Mouse (Mus musculus) forebrain, embryonic 10.5 days (tissue): ENCODE data around the gene Pla2g16. TPM values are rescaled to one million over a fixed set of nuclear protein-coding genes. Genes with fewer than 3 reads are reported as not detected.
A peak's percentile ranks its signal among the peaks of the same experiment; 100 is the strongest.

Experiments
- DNase-seq: peaks from one replicate; pipeline ENCODE4 v3.0.0-alpha.2; 2017; ENCODE audit warnings: low spot score; ENCODE audit errors: extremely low spot score
- H3K27ac ChIP-seq: fragments of 300-500 bp; sonication (generic); 2 replicates; pipeline ENCODE4 v1.5.1; 2016; ENCODE audit warnings: mild to moderate bottlenecking
- H3K27me3 ChIP-seq: fragments of 300-500 bp; sonication (generic); 2 replicates; pipeline ENCODE4 v1.6.1; 2016; ENCODE audit warnings: mild to moderate bottlenecking; ENCODE audit not compliant: poor library complexity, severe bottlenecking
- H3K36me3 ChIP-seq: fragments of 300-500 bp; sonication (generic); replicated peaks from 2 replicates; pipeline ENCODE4 v1.6.1; 2016; ENCODE audit warnings: mild to moderate bottlenecking, moderate library complexity
- H3K4me1 ChIP-seq: fragments of 300-500 bp; sonication (generic); 2 replicates; pipeline ENCODE4 v1.6.1; 2016
- H3K4me3 ChIP-seq: fragments of 300-500 bp; sonication (generic); 2 replicates; pipeline ENCODE4 v1.5.1; 2016; ENCODE audit warnings: mild to moderate bottlenecking, moderate library complexity
- H3K9me3 ChIP-seq: fragments of 300-500 bp; sonication (generic); 2 replicates; pipeline ENCODE4 v1.6.1; 2016; ENCODE audit warnings: mild to moderate bottlenecking, moderate library complexity
- WGBS: fragments of 180-500 bp; shearing (Covaris S2); methylation state at CpG from one replicate; pipeline ENCODE4 v1.1.7; 2016; 5-methylcytosine and 5-hydroxymethylcytosine counted together
- polyA plus RNA-seq: library from polyadenylated mRNA; unstranded; fragments of >200 nt; fragmentation: Nextera tagmentation; extraction: Ambion mirVana; gene quantifications from 2 replicates; pipeline ENCODE4 v1.2.1, GENCODE M21; 2016

Pla2g16 gene
- polyA plus RNA-seq, 1 experiment from 2014 or later, result 6.9 TPM

DNA sequence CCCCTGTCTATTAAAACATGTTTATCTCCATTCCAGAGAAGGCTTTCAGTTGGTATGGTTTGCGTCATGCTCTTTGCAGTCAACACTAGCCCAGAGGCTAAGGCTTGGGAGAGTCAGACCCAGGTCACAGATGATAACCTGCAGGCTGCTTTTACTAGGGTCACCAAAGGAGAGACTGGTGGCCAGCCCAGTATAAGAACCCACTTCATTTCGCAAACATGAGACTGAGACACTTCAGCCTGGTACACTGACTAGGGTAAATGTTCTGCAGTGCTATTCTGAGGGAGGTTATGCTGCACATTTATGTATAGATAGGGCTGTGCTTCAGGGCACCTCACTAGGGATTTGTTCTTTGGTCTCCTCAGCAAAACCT, 5.0 kb upstream of the Pla2g16 start:
- WGBS, result 92% methylated on average over 2 of the region's 2 CpGs

DNA sequence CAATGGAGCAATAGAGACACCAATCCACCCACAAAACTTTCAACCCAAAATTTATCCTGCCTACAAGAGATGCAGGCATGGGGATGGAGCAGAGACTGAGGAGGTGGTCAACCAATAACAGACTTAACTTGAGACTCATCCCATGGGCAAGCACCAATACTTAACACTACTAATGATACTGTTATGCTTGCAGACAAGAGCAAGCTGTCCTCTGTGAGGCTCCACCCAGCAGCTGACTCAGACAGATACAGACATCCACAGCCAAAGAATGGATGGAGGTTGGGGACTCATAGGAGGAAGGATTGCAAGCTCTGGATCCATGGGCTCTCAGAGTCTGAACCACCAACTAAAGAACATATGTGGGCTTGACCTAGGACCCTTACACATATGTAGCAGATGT, 3.8 kb upstream of the Pla2g16 start:
- Histone ChIP-seq H3K4me3 (no peak overlapping the region), H3K27me3 (peaks cover 21% of the 10 kb centered on the region), H3K9me3 (no peaks in the 10 kb centered on the region), H3K27ac (no peak overlapping the region), H3K4me1 (peaks cover 15% of the 10 kb centered on the region), H3K36me3 (no peaks in the 10 kb centered on the region)
- no peak for DNase-seq

More for the DNA sequence above, 5.0 kb upstream of the Pla2g16 start:
- Histone ChIP-seq H3K4me1 (peaks cover 3% of the 10 kb centered on the region), H3K27ac (no peak overlapping the region), H3K9me3 (no peaks in the 10 kb centered on the region), H3K36me3 (no peaks in the 10 kb centered on the region), H3K27me3 (peaks cover 10% of the 10 kb centered on the region), H3K4me3 (no peak overlapping the region)
- no peak for DNase-seq

DNA sequence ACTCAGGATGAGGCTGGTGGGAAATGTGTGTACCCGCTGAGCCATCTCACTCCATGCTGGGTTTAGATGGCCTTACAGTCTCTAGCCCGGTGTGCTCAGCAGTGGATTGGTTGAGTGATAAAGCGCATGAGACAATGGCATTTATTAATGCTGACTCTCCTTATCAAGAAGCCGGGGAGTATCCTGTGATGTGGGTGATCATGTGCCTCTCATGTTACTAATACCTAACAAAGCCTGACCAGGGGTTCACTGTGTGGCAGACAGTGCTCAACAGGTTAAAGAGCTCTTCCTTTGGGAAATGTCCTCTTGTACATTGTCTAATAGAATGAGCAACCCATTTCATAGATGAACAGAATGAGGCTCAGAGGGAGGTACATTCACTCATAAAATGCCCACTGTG, 2.4 kb upstream of the Pla2g16 start:
- WGBS, result 77% methylated on average over 4 of the region's 4 CpGs
- peaks cover 26% of the 10 kb centered on the region for H3K27me3 ChIP-seq

DNA sequence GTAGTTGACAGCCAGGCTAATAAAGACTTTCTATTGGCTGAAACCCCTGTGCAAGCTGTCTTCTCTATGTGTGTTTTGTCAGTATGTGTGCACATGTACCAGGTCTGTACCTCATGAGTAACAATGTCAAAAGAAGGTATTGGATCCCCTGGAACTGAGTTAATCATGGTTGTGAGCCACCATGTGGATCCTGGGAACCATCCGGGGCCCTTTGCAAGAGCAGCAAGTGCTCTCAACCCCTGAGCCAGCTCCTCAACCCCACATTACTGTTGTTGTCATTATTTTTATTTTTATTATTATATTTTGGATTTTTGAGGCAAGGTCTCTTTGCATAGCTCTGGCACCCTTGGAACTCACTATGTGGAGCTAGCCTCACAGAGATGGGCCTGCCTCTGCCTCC, 618 bp upstream of the Pla2g16 start:
- H3K27ac ChIP-seq, result no peak overlapping the region
- H3K4me1 ChIP-seq, result peaks cover 22% of the 10 kb centered on the region
- H3K36me3 ChIP-seq, result no peaks in the 10 kb centered on the region
- no peak for DNase-seq
- 90% methylated on average over 1 of the region's 1 CpGs for WGBS
- H3K27me3 ChIP-seq, result peaks cover 26% of the 10 kb centered on the region
- no peaks in the 10 kb centered on the region for H3K9me3 ChIP-seq
- no peak overlapping the region for H3K4me3 ChIP-seq

More for the DNA sequence above, 2.4 kb upstream of the Pla2g16 start:
- H3K27ac ChIP-seq, result no peak overlapping the region
- no peak for DNase-seq
- no peaks in the 10 kb centered on the region for H3K36me3 ChIP-seq
- peaks cover 17% of the 10 kb centered on the region for H3K4me1 ChIP-seq
- no peak overlapping the region for H3K4me3 ChIP-seq
- H3K9me3 ChIP-seq, result no peaks in the 10 kb centered on the region

DNA sequence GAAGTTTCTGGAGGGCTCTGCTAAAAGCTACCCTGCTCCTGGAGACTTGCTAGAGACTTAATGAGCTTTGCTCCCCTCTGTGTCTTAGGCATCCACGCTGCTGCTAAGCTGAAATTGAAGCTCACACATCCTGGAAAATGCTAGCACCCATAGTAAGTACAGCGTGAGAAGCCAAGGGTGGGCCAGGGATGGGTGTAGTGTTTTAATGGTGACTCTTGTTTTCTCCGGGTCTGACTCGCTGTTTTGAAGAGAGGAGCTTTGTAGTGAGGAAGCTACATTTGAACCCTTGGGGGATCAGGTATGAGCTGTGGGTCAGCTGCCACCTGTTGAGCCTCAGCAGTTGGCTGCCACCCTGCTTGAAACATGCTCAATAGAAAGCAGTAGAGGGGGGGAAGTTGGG, 585 bp downstream of the Pla2g16 start:
- WGBS, result 6% methylated on average over 4 of the region's 4 CpGs
- DNase-seq, result no peak
- peaks cover 22% of the 10 kb centered on the region for H3K4me1 ChIP-seq
- H3K36me3 ChIP-seq, result no peaks in the 10 kb centered on the region
- peak overlapping the region; percentile 77 for H3K27ac ChIP-seq
- peaks cover 26% of the 10 kb centered on the region for H3K27me3 ChIP-seq
- no peaks in the 10 kb centered on the region for H3K9me3 ChIP-seq
- peak overlapping the region; percentile 65 for H3K4me3 ChIP-seq

DNA sequence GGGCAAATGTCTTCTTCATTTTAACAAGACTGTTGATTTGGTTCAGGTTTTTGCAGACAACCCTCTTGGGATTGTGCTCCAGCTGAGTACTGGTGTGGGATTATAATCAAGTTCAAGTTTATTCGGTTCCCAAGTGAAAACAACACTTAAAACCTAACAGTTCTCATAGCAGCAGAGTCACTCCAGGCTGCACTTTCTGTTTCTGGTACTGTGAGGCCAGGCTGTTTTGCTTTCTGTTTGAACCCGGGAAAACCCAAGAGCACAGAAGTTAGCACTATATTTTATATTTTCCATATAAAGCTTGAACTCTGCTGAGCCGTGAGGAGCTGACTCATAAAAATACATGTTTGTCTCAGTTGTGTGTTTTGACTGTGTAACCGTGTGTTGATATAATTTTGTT, 1.4 kb downstream of the Pla2g16 start:
- Histone ChIP-seq H3K27ac (no peak overlapping the region), H3K36me3 (no peaks in the 10 kb centered on the region), H3K27me3 (peaks cover 26% of the 10 kb centered on the region), H3K4me3 (no peak overlapping the region), H3K4me1 (peaks cover 22% of the 10 kb centered on the region), H3K9me3 (no peaks in the 10 kb centered on the region)
- no peak for DNase-seq
- 88% methylated on average over 4 of the region's 4 CpGs for WGBS

DNA sequence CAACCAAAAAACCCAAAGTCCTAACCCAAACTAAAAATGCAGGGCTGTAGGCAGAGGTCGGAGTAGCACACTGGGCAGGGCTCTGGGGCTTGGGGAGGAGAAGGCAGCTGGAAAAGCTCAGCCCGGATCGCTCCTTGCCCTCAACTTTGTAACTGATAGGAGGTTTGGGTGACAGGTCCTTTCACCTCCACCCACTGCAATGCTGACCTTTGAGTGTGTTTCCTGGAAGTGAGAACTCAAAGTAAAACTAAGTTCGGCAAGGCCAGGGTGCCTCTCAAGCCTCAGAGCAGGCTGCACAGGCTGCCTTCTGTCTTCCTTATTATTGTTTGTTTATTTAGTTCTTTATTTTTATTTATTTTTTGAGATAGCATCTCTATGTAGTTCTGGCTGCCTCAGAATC, 2.7 kb downstream of the Pla2g16 start:
- no peak for DNase-seq
- Histone ChIP-seq H3K36me3 (no peaks in the 10 kb centered on the region), H3K4me3 (no peak overlapping the region), H3K27me3 (peaks cover 26% of the 10 kb centered on the region), H3K4me1 (peaks cover 22% of the 10 kb centered on the region), H3K9me3 (no peaks in the 10 kb centered on the region), H3K27ac (no peak overlapping the region)
- WGBS, result 77% methylated on average over 4 of the region's 4 CpGs

DNA sequence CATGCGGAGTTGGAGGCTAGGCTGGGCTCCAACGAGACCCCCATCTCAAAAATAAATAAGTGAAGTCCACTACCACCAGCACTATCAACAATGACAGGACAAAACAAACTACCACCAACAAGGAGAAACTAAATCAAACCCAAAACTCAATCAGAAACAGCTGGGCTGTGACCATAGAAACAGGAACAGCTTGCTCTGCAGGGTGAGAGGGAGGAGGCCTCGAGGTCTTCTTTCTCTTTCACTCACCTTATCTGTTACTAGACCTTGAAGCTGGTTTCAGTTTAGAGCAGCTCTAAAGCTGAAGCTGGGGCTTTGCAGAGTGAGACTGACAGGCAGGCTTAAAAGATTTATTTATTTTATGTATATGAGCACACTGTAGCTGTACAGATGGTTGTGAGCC, 4.2 kb downstream of the Pla2g16 start:
- WGBS, result 78% methylated on average over 3 of the region's 3 CpGs
- Histone ChIP-seq H3K4me3 (no peak overlapping the region), H3K36me3 (no peaks in the 10 kb centered on the region), H3K27me3 (peaks cover 24% of the 10 kb centered on the region), H3K9me3 (no peaks in the 10 kb centered on the region), H3K4me1 (peaks cover 22% of the 10 kb centered on the region), H3K27ac (no peak overlapping the region)
- DNase-seq, result no peak

DNA sequence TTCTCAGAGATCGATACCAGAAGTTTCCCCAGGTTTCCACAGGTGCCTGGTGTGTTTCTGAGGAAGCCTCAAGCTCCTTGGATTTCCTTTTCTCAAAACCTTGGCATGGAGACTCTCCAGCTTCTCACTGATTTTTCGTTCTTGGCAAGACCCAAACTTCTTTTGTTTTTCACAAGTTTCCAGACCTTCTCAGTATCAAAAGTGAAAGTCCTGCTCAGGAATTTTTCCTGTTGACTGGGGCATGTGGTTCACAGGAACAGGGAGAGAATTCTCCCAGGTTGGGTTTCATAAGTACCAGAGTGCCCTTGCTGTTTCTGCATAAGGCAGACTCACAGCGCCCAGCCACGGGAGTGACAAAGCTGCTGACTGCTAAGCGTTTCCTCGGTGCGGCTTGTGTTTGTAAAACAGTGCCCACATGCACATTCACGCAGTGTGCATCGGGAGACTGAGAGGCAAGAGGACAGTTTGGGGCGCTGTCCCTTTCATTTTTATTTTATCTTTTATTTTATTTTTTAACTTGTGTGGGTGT, 5.4 kb downstream of the Pla2g16 start:
- DNase-seq, result no peak
- no peaks in the 10 kb centered on the region for H3K9me3 ChIP-seq
- peaks cover 21% of the 10 kb centered on the region for H3K4me1 ChIP-seq
- no peaks in the 10 kb centered on the region for H3K36me3 ChIP-seq
- H3K27ac ChIP-seq, result no peak overlapping the region
- no peak overlapping the region for H3K4me3 ChIP-seq
- 87% methylated on average over 10 of the region's 10 CpGs for whole genome bisulfite sequencing
- peaks cover 13% of the 10 kb centered on the region for H3K27me3 ChIP-seq

DNA sequence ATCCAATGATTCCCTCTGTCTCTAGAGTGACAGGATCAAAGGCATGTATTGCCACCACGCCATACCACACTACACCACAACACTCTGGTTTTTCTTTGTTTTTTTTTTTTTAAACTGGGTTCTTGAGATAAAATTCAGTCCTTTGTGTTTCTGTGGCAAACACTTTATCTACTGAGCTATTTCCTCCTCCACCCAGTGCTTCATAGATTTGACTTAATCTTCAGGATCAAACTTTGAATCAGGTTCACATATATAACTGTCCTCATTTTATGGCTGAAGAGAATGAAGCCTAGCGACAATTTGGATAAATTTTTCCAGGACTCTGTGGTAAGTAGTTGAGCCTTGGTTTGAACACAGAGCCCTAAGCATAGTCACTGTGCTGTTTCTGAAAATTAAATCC, 6.4 kb downstream of the Pla2g16 start:
- 85% methylated on average over 2 of the region's 2 CpGs for WGBS

DNA sequence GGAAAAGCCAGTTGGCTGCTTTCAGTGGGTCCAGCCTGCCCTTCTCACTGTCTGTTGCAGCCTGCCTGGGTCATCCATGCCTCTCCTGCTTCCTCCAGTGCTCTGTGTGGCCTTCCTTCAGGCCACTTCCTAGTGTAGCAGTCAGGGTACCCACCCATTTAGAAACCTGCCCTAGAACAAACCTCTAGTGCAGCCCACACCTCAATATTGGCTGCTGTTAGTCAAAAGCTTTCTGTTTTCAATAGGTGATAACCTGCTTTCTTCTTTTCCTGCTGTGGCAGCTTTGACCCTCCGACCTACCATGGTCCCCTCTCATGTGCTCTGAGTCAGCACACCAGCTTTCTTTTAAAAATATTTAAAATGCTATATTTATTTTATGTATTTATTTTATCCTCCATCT, 7.2 kb downstream of the Pla2g16 start:
- no peak for DNase-seq
- H3K9me3 ChIP-seq, result no peaks in the 10 kb centered on the region
- WGBS, result 83% methylated on average over 1 of the region's 1 CpGs
- no peak overlapping the region for H3K4me3 ChIP-seq
- no peaks in the 10 kb centered on the region for H3K27me3 ChIP-seq
- no peak overlapping the region for H3K27ac ChIP-seq
- H3K4me1 ChIP-seq, result peaks cover 25% of the 10 kb centered on the region
- no peaks in the 10 kb centered on the region for H3K36me3 ChIP-seq

More for the DNA sequence above, 6.4 kb downstream of the Pla2g16 start:
- Histone ChIP-seq H3K4me1 (peaks cover 22% of the 10 kb centered on the region), H3K4me3 (no peak overlapping the region), H3K36me3 (no peaks in the 10 kb centered on the region), H3K27ac (no peak overlapping the region), H3K27me3 (peaks cover 3% of the 10 kb centered on the region; the same call in 1 of the 2 replicates), H3K9me3 (no peaks in the 10 kb centered on the region)
- DNase-seq, result no peak

DNA sequence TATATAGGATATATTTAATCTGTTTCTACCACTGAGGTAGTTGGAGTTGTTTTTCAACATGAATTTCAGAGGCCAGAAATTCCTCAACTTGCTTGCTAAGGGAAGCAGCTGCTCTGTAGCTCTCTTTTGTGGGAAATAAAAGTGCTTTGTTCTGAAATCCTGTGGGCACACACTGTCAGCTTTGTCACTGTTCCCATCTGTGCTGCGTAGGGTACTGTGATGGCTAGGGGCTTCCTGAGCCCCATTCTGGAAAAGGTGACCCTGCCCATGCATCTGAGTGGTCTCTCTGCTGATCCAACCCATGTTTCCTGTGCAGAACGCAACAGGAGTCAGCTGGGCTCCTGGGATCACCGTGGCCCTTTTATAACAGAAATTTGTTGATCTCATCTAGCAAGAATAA, 9.6 kb downstream of the Pla2g16 start:
- Histone ChIP-seq H3K4me1 (peaks cover 20% of the 10 kb centered on the region), H3K4me3 (no peak overlapping the region), H3K27me3 (no peaks in the 10 kb centered on the region), H3K36me3 (no peaks in the 10 kb centered on the region), H3K27ac (no peak overlapping the region), H3K9me3 (no peaks in the 10 kb centered on the region)
- DNase-seq, result no peak
- 72% methylated on average over 3 of the region's 3 CpGs for WGBS

DNA sequence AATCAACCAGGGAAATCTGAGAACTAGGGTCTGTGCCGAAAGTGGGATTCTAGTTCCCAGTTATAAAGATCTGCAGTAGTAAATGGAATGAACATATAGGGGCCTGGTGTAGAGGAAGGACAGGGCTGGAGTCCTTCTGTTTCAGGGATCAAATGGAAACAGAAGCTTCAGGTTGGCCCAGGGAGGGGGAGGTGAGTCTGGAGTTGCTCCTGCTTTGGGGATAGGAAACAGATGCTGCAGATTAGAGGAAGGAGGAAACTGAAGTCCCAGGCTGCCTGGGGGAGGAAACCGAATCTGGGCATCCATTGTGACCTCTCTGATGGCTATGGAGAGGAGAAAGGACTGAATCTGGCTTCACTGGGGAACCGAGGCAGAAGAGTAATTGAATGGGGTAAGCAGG, 11.1 kb downstream of the Pla2g16 start:
- DNase-seq, result no peak
- 54% methylated on average over 3 of the region's 3 CpGs for WGBS
- Histone ChIP-seq H3K9me3 (no peaks in the 10 kb centered on the region), H3K27ac (peak overlapping the region; percentile 32), H3K27me3 (no peaks in the 10 kb centered on the region), H3K4me3 (no peak overlapping the region), H3K4me1 (peaks cover 20% of the 10 kb centered on the region), H3K36me3 (no peaks in the 10 kb centered on the region)

DNA sequence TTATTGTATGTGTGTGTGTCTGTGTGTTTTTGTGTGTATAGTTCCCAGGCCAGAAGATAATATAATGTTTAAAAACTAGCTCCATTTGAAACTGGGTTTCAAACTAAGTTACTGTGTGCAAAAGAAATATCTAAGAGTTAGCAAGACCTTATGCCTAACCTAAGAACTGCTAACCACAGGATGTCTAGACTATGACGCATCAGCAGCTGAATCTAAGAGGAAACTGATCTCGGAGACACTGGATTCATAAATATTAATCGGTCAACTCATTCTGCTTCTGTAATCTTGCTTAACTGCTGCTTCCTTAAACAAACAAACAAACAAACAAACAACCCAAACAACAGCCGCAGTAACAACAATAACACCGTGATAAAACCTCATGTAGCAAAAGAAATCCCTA, 12.4 kb downstream of the Pla2g16 start:
- Histone ChIP-seq H3K9me3 (no peaks in the 10 kb centered on the region), H3K36me3 (no peaks in the 10 kb centered on the region), H3K4me3 (no peak overlapping the region), H3K4me1 (peaks cover 20% of the 10 kb centered on the region), H3K27me3 (no peaks in the 10 kb centered on the region), H3K27ac (no peak overlapping the region)
- no peak for DNase-seq
- 93% methylated on average over 5 of the region's 5 CpGs for WGBS
